Mouse (Mus musculus) erythroid progenitor cell, adult 5-6 weeks (primary cell): ENCODE results near the gene Gm28372. TPM values are rescaled to one million over a fixed set of nuclear protein-coding genes. Genes with fewer than 3 reads are reported as not detected.

Source experiments
- ATAC-seq: replicated peaks from 2 replicates; pipeline ENCODE4 v1.8.0; 2016; ENCODE audit warnings: moderate number of reproducible peaks, mild to moderate bottlenecking, moderate TSS enrichment, inconsistent platforms; ENCODE audit not compliant: poor library complexity, low FRiP score, severe bottlenecking
- total RNA-seq, 2 experiments: library from RNA; stranded (forward) in 1 of 2; stranded (reverse) in 1 of 2; fragments of 150-400 nt in 1 of 2; fragments of 186-747, 209-891 nt in 1 of 2; gene quantifications; 2 replicates each; pipeline versions ENCODE4 v1.2.3 to v1.2.4; 2015 to 2017; ENCODE audit warnings: low replicate concordance in 2 of 2

Gm28372 gene
- total RNA-seq, 2 experiments from 2014 or later, result not detected

GRCm38 (mm10) chr2:130408194-130408593 is 3.2 kb downstream of the Gm28372 start:
- no peak for ATAC-seq

GRCm38 (mm10) chr2:130411558-130412495 is 6.8 kb downstream of the Gm28372 start:
- peak; percentile 72 for ATAC-seq

GRCm38 (mm10) chr2:130412775-130413174 is 7.7 kb downstream of the Gm28372 start:
- ATAC-seq, result no peak

GRCm38 (mm10) chr2:130414094-130414856 is 9.2 kb downstream of the Gm28372 start:
- ATAC-seq, result no peak

GRCm38 (mm10) chr2:130421781-130422620 is 17.0 kb downstream of the Gm28372 start:
- ATAC-seq, result no peak

- ATAC-seq, result peak; percentile 56
Observed at GRCm38 (mm10) chr2:130423397-130424125, 18.5 kb downstream of the Gm28372 start.

- ATAC-seq, result peak; percentile 93
Observed at GRCm38 (mm10) chr2:130424126-130424853, 19.3 kb downstream of the Gm28372 start, which contains the start of the genes Vps16 and Pced1a. Gene Vps16 (plus strand): TSS chr2:130424339. Gene Pced1a (minus strand): TSS chr2:130424701.

GRCm38 (mm10) chr2:130425112-130425511 is 20.1 kb downstream of the Gm28372 start:
- ATAC-seq, result no peak

GRCm38 (mm10) chr2:130429851-130430250 is 24.8 kb downstream of the Gm28372 start:
- no peak for ATAC-seq

- no peak for ATAC-seq
Observed at GRCm38 (mm10) chr2:130430484-130430883, 25.4 kb downstream of the Gm28372 start.

GRCm38 (mm10) chr2:130432157-130432556 is 27.1 kb downstream of the Gm28372 start:
- ATAC-seq, result no peak

GRCm38 (mm10) chr2:130433152-130433551 is 28.1 kb downstream of the Gm28372 start:
- 0 out of 2 replicates have a peak, but pooled peaks have one; percentile 43 for ATAC-seq

- ATAC-seq, result no peak
Observed at GRCm38 (mm10) chr2:130436769-130437168, 31.7 kb downstream of the Gm28372 start.

GRCm38 (mm10) chr2:130438861-130439260 is 33.8 kb downstream of the Gm28372 start:
- ATAC-seq, result no peak

GRCm38 (mm10) chr2:130439840-130440480 is 34.9 kb downstream of the Gm28372 start:
- no peak for ATAC-seq

GRCm38 (mm10) chr2:130442162-130442561 is 37.1 kb downstream of the Gm28372 start:
- peak; percentile 80 for ATAC-seq

- no peak for ATAC-seq
Observed at GRCm38 (mm10) chr2:130448449-130448848, 43.4 kb downstream of the Gm28372 start.
